ENCODE assay signal across 29 mouse cellular contexts in genomic region chr14:103150139-103150538, GRCm38 (mm10). TPM values are rescaled to one million over a fixed set of nuclear protein-coding genes. Genes with fewer than 3 reads are reported as not detected.
DNase-seq lines count a peak whose midpoint lies in the region; TF ChIP-seq lines count a peak whose summit lies in the region.
"Had no signal": no experiment of that assay in that cellular context is flagged by ENCODE, and none has a peak within 500 bp of the region (broad histone marks: within the 10 kb centered on the region; RNA-seq: fewer than 3 reads in every experiment).

No protein-coding gene starts in this region.

- intact Hi-C loops in left cerebral cortex, postnatal 14 days (cut with DNase I) = no loop called here

- no peak overlapping the region for H3K4me3 ChIP-seq in layer of hippocampus, adult 2 months
- H3K4me3 ChIP-seq: embryonic facial prominence, embryonic 13.5 days; erythroblast, embryonic 14.5 days; forebrain, embryonic 12.5 days; intestine, embryonic 15.5 days; limb, embryonic 13.5 days; liver, embryonic 12.5 days; midbrain, embryonic 10.5 days; myocyte; neural tube, embryonic 13.5 days; stomach, embryonic 15.5 days had no signal

- H3K27ac ChIP-seq in layer of hippocampus, adult 2 months = no peak overlapping the region
- H3K27ac ChIP-seq: embryonic facial prominence, embryonic 13.5 days; forebrain, embryonic 12.5 days; intestine, embryonic 15.5 days; limb, embryonic 13.5 days; liver, embryonic 12.5 days; midbrain, embryonic 10.5 days; neural tube, embryonic 13.5 days; stomach, embryonic 15.5 days had no signal

- no peak for TF ChIP-seq CTCF in layer of hippocampus, adult 2 months (conservative IDR thresholded peaks at IDR 0.05)

- DNase-seq in layer of hippocampus, adult 2 months (ENCODE audit: low spot score in 2 of 2) = peak; percentile 35 to 67
- DNase-seq in layer of hippocampus, adult 9-10 months (ENCODE audit: low spot score) = no peak
- peak; percentile 64 to 68 for DNase-seq in layer of hippocampus, adult 8-10 months (ENCODE audit: low spot score in 2 of 2)
- peak; percentile 47 to 55 for DNase-seq in left cerebral cortex, postnatal 14 days (ENCODE audit: low spot score in 2 of 2)
- DNase-seq in right cerebral cortex, postnatal 25 days = peak; percentile 69
- no peak for DNase-seq in kidney, postnatal 4 days
- no peak for DNase-seq in yolk sac, embryonic 10.5 days (ENCODE audit: low spot score)
- DNase-seq in heart, adult 9 months (ENCODE audit: low spot score in 2 of 2) = no peak
- DNase-seq: adrenal gland, adult 2 months; B cell, adult 2 months; cerebellum, adult 18-20 months; cerebellum, postnatal 14 days; gastrocnemius, postnatal 25 days; kidney, adult 8-10 months; kidney, postnatal 10 days; lung, adult 18-20 months; lung, postnatal 10 days; retina, postnatal 1 day; thymus, adult 2 months had no signal

RNA-seq across cellular contexts. Expression of gene Fbxl3, which starts 50.8 kb away (rescaled TPM):
- 100 to 1,000 TPM; 101 to 102 TPM for total RNA-seq in layer of hippocampus, adult 2 months (2021)
- total RNA-seq in layer of hippocampus, adult 8-10 months (2022) = 10 to 100 TPM; 85.6 to 97.4 (median 89.1) TPM
- total RNA-seq in left cerebral cortex, postnatal 14 days (2021) = 10 to 100 TPM; 72.2 to 74.1 TPM

Comparison
In these comparisons a context has a peak if more than half of its experiments do, and no peak if none do; other contexts are left out.
1. DNase-seq: peak in layer of hippocampus, adult 2 months (2 of 2), layer of hippocampus, adult 8-10 months (2 of 2), left cerebral cortex, postnatal 14 days (2 of 2) and right cerebral cortex, postnatal 25 days (single experiment); none in layer of hippocampus, adult 9-10 months (single experiment), kidney, postnatal 4 days (0 of 2), yolk sac, embryonic 10.5 days (single experiment) and heart, adult 9 months (0 of 2).